Comparison of ENCODE assay signal across 25 mouse cellular contexts in genomic region chr9:59740593-59740992, GRCm38 (mm10). TPM values are rescaled to one million over a fixed set of nuclear protein-coding genes. Genes with fewer than 3 reads are reported as not detected.
DNase-seq lines count a peak whose midpoint lies in the region; ATAC-seq and TF ChIP-seq lines count a peak whose summit lies in the region.
"Had no signal": no experiment of that assay in that cellular context is flagged by ENCODE, and none has a peak within 500 bp of the region (broad histone marks: within the 10 kb centered on the region; RNA-seq: fewer than 3 reads in every experiment).

No protein-coding gene starts in this region.

- no peak overlapping the region for H3K4me3 ChIP-seq in kidney, embryonic 16.5 days (ENCODE audit: low read length)
- H3K4me3 ChIP-seq: forebrain, embryonic 10.5 days; forebrain, embryonic 13.5 days; gastrocnemius, adult 2 months; heart, embryonic 10.5 days; heart, embryonic 13.5 days had no signal

- no peak overlapping the region for H3K9ac ChIP-seq in kidney, embryonic 16.5 days (replicated peaks; ENCODE audit: low read length)
- H3K9ac ChIP-seq: forebrain, embryonic 13.5 days; heart, embryonic 13.5 days; hindbrain, embryonic 14.5 days had no signal

- POLR2A ChIA-PET in Patski (lab: Charles Lee) = no interaction called here

- H3K9me3 ChIP-seq in kidney, embryonic 16.5 days (ENCODE audit: low read length) = no peaks in the 10 kb centered on the region
- H3K9me3 ChIP-seq: forebrain, embryonic 10.5 days; forebrain, embryonic 13.5 days; heart, embryonic 10.5 days; heart, embryonic 13.5 days had no signal

- 46% methylated on average over 2 of the region's 2 CpGs for WGBS in kidney, embryonic 16.5 days

- CTCF ChIA-PET in Patski (lab: Charles Lee) = interaction anchor here (1.0 kb wide), 1 partner anchor 11 kb away, joined by 3 read pairs; no protein-coding TSS in a partner anchor

- H3K27me3 ChIP-seq in Patski = no peaks in the 10 kb centered on the region
- H3K27me3 ChIP-seq in kidney, embryonic 16.5 days (ENCODE audit: insufficient read depth, low read length) = no peaks in the 10 kb centered on the region
- H3K27me3 ChIP-seq: forebrain, embryonic 13.5 days; heart, embryonic 13.5 days had no signal

- in situ Hi-C loops in Patski (cut with MboI; ENCODE audit: low pct_unique_long_range_greater_than_20kb) = no loop called here

- H3K36me3 ChIP-seq in kidney, embryonic 16.5 days (ENCODE audit: insufficient read depth, low read length) = peaks cover 5% of the 10 kb centered on the region; the same call in 1 of the 2 replicates
- H3K36me3 ChIP-seq: heart, embryonic 10.5 days had no signal

- DNase-seq in kidney, adult 9 months = peak; percentile 47
- DNase-seq in kidney, adult 11 months = no peak
- DNase-seq in Patski (ENCODE audit: low read depth, low spot score) = peak; percentile 59
- peak; percentile 62 for DNase-seq in kidney, postnatal 14 days
- no peak for DNase-seq in spleen, adult 12 weeks (ENCODE audit: low spot score)
- DNase-seq: adrenal gland, adult 8-10 months; adrenal gland, postnatal 25 days; cerebellum, adult 11-12 months; cerebellum, adult 8-10 months; cerebellum, postnatal 10 days; gastrocnemius, adult 2 months; gastrocnemius, postnatal 14 days; heart, adult 18-20 months; heart, postnatal 14 days; heart, postnatal 4 days had no signal

- TF ChIP-seq CTCF in Patski (IDR thresholded peaks at IDR 0.05) = no peak

- H3K27ac ChIP-seq in kidney, embryonic 16.5 days (ENCODE audit: low read length) = peak overlapping the region; percentile 62; the same call in 1 of the 2 replicates
- H3K27ac ChIP-seq: forebrain, embryonic 10.5 days; forebrain, embryonic 13.5 days; gastrocnemius, adult 2 months; heart, embryonic 10.5 days; heart, embryonic 13.5 days; hindbrain, embryonic 14.5 days; hindbrain, postnatal 0 days had no signal

- H3K4me2 ChIP-seq in kidney, embryonic 16.5 days (replicated peaks; ENCODE audit: low read depth, low read length) = no peak overlapping the region
- H3K4me2 ChIP-seq: forebrain, embryonic 13.5 days; heart, embryonic 13.5 days; hindbrain, embryonic 14.5 days had no signal

- no peak for ATAC-seq in Patski
- ATAC-seq in kidney, embryonic 16.5 days (ENCODE audit: low FRiP score, low TSS enrichment) = peak; percentile 79; the same call in 1 of the 2 replicates
- ATAC-seq: activated CD4-positive, CD25-positive, alpha-beta regulatory T cell, adult 4 months; CD4-positive, CD25-positive, alpha-beta regulatory T cell, adult 4 months; forebrain, embryonic 13.5 days; forebrain, embryonic 16.5 days; hindbrain, postnatal 0 days had no signal

- H3K4me1 ChIP-seq in kidney, embryonic 16.5 days (ENCODE audit: insufficient read depth, low read length) = no peaks in the 10 kb centered on the region
- H3K4me1 ChIP-seq: forebrain, embryonic 10.5 days had no signal

RNA-seq across cellular contexts. Expression of gene Senp8, which starts 9.9 kb away (rescaled TPM):
- polyA plus RNA-seq in Patski (2021) = 11.5 TPM
- polyA plus RNA-seq in kidney, embryonic 16.5 days (2015; fragmentation: Nextera tagmentation; extraction: Ambion mirVana) = 11.9 and 13.2 TPM in 2 replicates

RNA-seq across cellular contexts. Expression of gene Myo9a, which starts 10.1 kb away (rescaled TPM):
- 38.7 TPM for polyA plus RNA-seq in Patski (2021)
- 17.3 and 18.2 TPM in 2 replicates for polyA plus RNA-seq in kidney, embryonic 16.5 days (2015; fragmentation: Nextera tagmentation; extraction: Ambion mirVana)

Comparison
In these comparisons a context has a peak if more than half of its experiments do, and no peak if none do; other contexts are left out.
1. DNase-seq: peak in kidney, adult 9 months (single experiment), Patski (single experiment) and kidney, postnatal 14 days (single experiment); none in kidney, adult 11 months (single experiment) and spleen, adult 12 weeks (single experiment).